Mouse (Mus musculus): ENCODE measurements at regions not wholly inside any gene's neighbourhood (a gene's known extent, or its start where the extent isn't known, plus 50 kb on each side); places are given as distances from the start of the nearest gene placed in this dataset.

- TF ChIP-seq POLR2A (IDR thresholded peaks at IDR 0.05; ENCODE audit: extremely low read depth, insufficient read depth, low read length) = no peak
- no peak for TF ChIP-seq CTCF (IDR thresholded peaks at IDR 0.05; ENCODE audit: extremely low read depth, insufficient read depth, low read length)
These were observed 55.7 kb upstream of the Klf3 start for GRCm38 (mm10) chr5:64747461-64747860.
